Mouse (Mus musculus) urinary bladder, postnatal 36 days (tissue): Measurements from ENCODE around the gene Begain.

Experiments used
- DNase-seq, 2 experiments: peaks; one replicate each; pipeline ENCODE4 v3.0.0; 2022; ENCODE audit warnings: low spot score in 2 of 2, mixed read lengths in 1 of 2

Begain gene

GRCm38 (mm10) chr12:109068167-109068653 lies at the start of gene Begain:
Gene Begain, minus strand, starts transcription at chr12:109068217.
- no peak for DNase-seq

- DNase-seq, result no peak
These were observed 47.7 kb upstream of the Begain start for GRCm38 (mm10) chr12:109115707-109116106.

- DNase-seq, result no peak
These were observed 47.1 kb upstream of the Begain start for GRCm38 (mm10) chr12:109115161-109115560.

GRCm38 (mm10) chr12:109112996-109113592 lies 45.1 kb upstream of the Begain start:
- no peak for DNase-seq

GRCm38 (mm10) chr12:109112354-109112995 lies 44.5 kb upstream of the Begain start:
- DNase-seq, result no peak

- DNase-seq, result no peak
These were observed 40.9 kb upstream of the Begain start for GRCm38 (mm10) chr12:109108911-109109310.

GRCm38 (mm10) chr12:109100381-109100780 lies 32.4 kb upstream of the Begain start:
- no peak for DNase-seq

- no peak for DNase-seq
These were observed 22.6 kb upstream of the Begain start for GRCm38 (mm10) chr12:109090456-109091130.

GRCm38 (mm10) chr12:109090041-109090440 lies 22.0 kb upstream of the Begain start:
- no peak for DNase-seq

- DNase-seq, result no peak
These were observed 18.1 kb upstream of the Begain start for GRCm38 (mm10) chr12:109086111-109086510.

GRCm38 (mm10) chr12:109085674-109086073 lies 17.7 kb upstream of the Begain start:
- no peak for DNase-seq

- DNase-seq, result no peak
These were observed 17.0 kb upstream of the Begain start for GRCm38 (mm10) chr12:109085046-109085445.

GRCm38 (mm10) chr12:109083476-109083875 lies 15.5 kb upstream of the Begain start:
- DNase-seq, result no peak

- DNase-seq, result no peak
These were observed 9.0 kb upstream of the Begain start for GRCm38 (mm10) chr12:109077036-109077435.

GRCm38 (mm10) chr12:109074777-109075285 lies 6.8 kb upstream of the Begain start:
- no peak for DNase-seq

- no peak for DNase-seq
These were observed 6.1 kb upstream of the Begain start for GRCm38 (mm10) chr12:109074106-109074505.

- no peak for DNase-seq
These were observed 3.2 kb upstream of the Begain start for GRCm38 (mm10) chr12:109071248-109071647.

- DNase-seq, result no peak
These were observed 1.7 kb upstream of the Begain start for GRCm38 (mm10) chr12:109069751-109070150.

GRCm38 (mm10) chr12:109068738-109069137 lies 721 bp upstream of the Begain start:
- DNase-seq, result no peak

- no peak for DNase-seq
These were observed 369 bp downstream of the Begain start for GRCm38 (mm10) chr12:109067561-109068135.

- DNase-seq, result no peak
These were observed 9.4 kb downstream of the Begain start for GRCm38 (mm10) chr12:109058660-109059059.

GRCm38 (mm10) chr12:109057736-109058135 lies 10.3 kb downstream of the Begain start:
- DNase-seq, result no peak
